Mouse (Mus musculus) 3T3-L1 (cell line): ENCODE data around the gene Gm13084.
"Not testable (repeated sequence)": the region's sequence is repeated elsewhere in the genome, so short reads cannot be mapped to it uniquely, and the experiment has no call there.

Source experiments
- DNase-seq: peaks from one replicate; pipeline ENCODE4 v3.0.0-alpha.2; 2015; ENCODE audit warnings: low read depth, low spot score

Gm13084 gene

GRCm38 (mm10) chr4:143815993-143816392 lies at the start of gene Gm13084:
Gm13084 (minus strand) TSS chr4:143816093.
- no peak for DNase-seq

DNA sequence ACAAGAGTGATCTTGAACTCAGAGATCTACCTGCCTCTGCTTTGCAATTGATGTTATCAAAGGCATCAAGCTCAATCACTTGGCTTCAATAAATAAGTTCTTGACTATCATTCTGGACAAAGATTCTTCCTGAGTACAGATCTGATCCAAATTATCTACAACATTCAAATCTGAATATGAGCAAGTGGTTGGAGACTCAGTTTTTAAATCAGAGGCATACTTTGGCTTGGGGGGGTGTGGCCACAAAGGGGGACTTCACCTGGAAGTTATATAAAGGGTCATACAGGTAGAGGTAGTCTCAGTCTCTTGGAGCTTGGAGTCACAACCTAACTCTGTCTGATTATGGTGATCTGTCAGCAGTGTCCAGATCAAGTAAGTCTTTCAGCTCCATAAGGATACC lies 30.3 kb upstream of the Gm13084 start, which contains the start of gene Gm13103:
Gene Gm13103 (plus strand): TSS at position 301 of the 400 bp plus-strand sequence.
- not testable (repeated sequence) for DNase-seq

- not testable (repeated sequence) for DNase-seq
Measured at GRCm38 (mm10) chr4:143789052-143789451, 26.8 kb downstream of the Gm13084 start, which contains the start of gene Gm13023. Gm13023 (plus strand) TSS chr4:143789352.
